Mouse (Mus musculus) bone marrow, adult 2 months (tissue): ENCODE results near the gene Commd7.

Experiments
- CTCF ChIP-seq: fragments of 200-500 bp; IDR thresholded peaks from 2 replicates; pipeline ENCODE4 v1.5.1; 2011; ENCODE audit warnings: low read length, control low read depth; ENCODE audit not compliant: control insufficient read depth, insufficient read depth
- POLR2A ChIP-seq: fragments of 200-500 bp; IDR thresholded peaks from 2 replicates; pipeline ENCODE4 v1.6.1; 2011; ENCODE audit warnings: low read depth, mild to moderate bottlenecking, control low read depth, low read length, borderline replicate concordance; ENCODE audit not compliant: control insufficient read depth

DNA sequence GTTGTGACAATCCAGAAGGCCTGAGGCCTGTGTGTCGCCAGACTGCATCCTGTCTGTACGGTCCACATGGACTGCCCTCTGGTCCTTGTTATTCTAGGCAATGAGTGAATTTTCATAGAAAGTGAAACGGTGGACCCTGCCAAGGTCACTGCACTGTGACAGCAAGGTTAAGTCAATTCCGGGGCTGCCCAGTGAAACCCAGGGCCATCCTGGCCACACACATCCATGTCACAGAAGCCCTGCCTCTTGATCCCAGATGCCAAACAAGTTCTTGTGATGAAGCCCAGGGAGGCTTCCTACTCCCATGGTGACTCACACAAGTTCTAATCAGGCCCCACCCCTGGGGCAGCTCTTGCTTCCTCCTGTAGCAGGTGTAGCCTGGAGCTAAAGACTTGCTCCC lies 35.0 kb downstream of the Commd7 start:
- no peak for TF ChIP-seq CTCF
- no peak for TF ChIP-seq POLR2A
